Mouse (Mus musculus): ENCODE results near the gene Iqca.
A peak's percentile ranks its signal among the peaks of the same experiment; 100 is the strongest.

Gene Iqca

DNA sequence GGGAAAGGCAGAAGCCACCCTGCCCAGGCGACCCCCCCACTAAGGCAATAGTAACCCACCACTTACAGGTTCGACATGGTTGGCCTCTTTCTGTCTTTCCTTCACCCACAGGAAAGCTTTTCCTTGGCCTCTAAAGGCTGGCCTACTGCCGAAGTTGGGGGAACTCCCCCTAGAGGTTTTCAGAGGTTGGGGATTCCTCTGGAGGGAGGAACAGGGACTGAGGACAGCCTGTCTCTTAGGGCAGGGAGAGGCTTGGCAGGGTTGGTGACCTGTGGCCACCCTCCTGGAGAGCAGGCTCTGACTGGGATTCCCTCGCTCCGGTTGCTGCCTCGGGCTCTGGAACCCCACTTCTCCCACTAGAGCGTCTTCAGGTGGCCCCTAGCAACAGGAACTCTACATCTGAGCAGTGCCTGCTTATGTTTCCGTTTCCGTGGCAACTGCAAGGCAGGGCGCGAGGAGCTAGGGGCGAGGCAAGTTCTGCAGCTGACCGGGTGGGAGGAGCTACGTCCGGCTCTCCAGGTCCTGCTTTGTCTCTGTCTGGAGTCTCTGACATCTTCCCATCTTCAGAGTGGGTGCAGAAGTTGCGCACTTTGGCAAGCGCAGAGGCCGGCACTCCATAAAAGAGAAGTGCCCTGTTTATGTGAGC lies at the start of gene Iqca:
TSS of gene Iqca (minus strand) at position 303 of the 646 bp plus-strand sequence.
- DNase-seq (ENCODE audit: low spot score), result peak; percentile 73

DNA sequence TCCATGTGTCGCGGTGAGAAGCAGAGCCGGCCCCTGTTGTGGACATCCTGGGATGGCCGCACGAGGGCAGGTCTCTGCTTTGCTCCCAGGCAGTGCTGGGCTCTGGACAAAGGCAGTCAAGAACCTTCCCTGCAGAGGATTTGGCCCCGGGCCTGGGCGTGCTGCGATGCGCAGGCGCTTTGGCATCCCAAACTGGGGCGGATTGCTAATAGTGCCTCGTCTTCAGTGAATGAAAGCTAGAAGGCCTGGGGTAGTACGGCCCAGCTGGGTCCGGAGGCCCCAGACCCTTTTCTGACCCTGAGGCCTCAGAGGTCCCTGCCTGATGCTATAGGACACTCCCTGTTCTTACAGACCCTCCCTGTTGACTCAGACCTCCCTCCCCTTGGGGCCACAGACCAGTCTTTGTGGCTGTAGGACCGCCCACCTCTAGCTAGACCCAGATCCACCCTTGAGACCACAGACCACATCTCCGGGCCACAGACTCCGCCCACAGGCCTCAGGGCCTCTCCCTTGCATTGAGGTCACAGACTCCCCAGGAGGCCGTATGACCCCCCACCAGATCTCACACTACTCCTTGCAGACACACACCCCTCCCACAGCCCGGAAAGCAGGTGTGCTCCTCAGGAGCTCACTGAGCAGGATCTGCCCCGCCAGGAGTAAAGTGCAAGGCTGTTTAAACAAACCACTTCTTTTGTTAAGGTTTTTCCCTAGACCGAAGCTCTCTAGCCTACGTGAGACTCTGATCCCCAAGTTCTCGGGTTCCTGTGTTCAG lies 49.2 kb upstream of the Iqca start:
- peak; percentile 71 for DNase-seq (ENCODE audit: low spot score)

DNA sequence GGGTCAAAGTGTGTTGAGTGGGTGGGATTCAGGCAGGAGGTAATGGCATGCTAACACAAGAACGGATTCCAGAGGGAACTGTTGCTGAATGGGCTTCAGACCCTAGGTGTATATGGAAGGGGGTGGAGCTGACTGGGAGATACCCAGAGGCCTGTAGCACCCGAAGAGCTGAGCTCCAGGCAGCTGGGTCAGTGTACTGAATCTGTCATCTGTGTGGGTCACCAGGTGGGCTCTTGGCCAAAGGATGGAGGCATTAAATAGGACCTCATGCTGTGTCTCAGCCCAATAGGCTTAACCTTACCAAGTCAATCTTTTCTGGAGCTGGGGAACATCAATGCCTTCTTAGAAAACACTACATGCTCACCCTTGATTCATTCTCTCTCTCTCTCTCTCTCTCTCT lies 48.5 kb upstream of the Iqca start:
- DNase-seq (ENCODE audit: low spot score), result no peak

DNA sequence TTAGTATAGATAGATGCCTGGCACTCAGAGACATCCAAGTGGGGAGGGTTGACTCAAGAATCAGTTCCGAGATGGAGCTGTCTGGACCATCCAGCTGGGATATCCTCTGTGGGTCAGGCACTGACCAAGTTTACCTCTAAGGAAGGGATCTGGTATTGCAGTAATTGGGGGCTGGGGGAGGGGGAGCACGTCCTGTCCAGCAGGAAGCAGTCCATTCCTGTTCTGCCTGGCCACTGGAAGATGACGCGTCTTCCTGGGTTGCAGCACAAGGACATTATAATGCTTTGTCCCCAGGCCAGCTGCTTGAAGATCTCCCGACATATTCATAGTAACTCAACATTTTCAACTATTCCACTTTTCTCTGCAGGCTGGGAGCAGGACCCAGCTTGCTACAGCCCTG lies 48.0 kb upstream of the Iqca start:
- no peak for DNase-seq (ENCODE audit: low spot score)

DNA sequence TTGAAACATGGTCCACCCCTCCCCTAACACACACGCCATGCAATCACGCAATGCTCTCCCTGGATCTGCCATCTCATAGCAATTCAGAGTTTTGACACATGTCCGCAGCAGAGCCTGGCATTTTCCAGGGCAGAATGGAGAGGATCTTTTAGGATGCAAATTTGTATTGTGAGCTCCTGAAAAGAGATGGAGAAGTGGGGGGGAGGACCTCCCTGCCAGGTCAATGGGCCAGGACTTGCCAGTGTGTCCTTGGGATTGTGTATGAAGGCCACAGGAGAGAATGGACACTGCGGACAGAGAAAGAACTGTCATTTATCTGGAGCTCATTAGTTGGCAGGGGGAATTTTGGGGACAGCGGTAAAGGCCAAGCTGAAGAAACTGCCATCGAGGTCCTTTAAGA lies 35.8 kb upstream of the Iqca start:
- no peak for DNase-seq (ENCODE audit: low spot score)

DNA sequence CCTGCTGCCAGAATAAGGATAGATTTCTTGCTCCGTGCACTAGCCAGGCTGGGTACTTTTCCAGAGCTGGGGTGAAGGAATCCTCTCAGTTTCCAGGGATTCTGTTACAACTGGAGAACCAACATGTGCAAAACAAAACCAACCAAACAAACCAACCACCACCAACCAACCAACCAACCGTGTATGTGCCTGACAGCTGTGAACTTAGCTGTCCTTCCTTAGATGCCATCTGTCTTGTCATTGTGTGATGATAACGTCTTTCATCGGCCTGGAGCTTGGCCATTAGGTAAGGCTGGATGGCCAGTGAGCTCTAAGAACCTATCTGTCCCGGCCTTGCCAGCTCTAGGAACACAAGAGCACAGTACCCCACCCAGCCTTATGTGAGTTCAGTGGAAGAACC lies 33.7 kb upstream of the Iqca start:
- no peak for DNase-seq (ENCODE audit: low spot score)

DNA sequence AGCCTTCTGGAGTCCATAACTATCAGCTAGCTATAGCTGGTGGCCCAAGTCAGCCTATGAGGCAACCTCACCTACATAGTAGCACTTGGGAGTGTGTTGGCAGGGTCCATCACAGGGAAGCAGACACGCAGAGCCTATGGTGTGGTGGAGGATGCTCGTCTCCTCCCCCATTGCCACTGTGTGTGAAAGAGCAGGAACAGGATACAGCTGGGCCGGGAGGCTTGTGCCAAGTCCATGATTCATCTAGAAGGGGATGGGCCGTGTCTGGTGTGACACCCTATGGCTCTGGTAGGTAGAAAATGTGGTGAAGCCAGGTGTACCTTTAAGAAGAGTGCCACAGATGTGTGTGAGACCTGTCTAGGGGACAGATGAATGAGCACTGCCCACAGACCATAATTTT lies 33.0 kb upstream of the Iqca start:
- no peak for DNase-seq (ENCODE audit: low spot score)

DNA sequence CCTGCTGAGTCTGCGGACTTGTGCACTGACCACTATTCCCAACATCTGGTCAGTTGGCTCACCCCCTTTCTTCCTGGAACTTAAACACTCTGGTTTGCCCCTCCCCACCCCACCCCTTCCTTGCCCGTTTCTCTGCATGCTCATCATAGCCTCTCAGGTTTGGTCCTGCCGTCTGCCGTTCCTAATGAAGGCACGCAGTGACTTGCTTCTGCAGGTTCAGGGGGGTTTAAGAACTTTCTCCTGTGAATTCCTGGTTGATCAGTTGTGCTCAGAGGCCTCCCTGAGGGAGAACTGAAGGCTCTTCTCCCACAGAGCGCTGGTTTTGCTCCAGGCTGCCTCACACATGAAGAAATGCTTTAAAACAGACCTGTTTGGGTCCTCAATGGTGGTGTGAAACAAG lies 30.4 kb upstream of the Iqca start:
- no peak for DNase-seq (ENCODE audit: low spot score)

DNA sequence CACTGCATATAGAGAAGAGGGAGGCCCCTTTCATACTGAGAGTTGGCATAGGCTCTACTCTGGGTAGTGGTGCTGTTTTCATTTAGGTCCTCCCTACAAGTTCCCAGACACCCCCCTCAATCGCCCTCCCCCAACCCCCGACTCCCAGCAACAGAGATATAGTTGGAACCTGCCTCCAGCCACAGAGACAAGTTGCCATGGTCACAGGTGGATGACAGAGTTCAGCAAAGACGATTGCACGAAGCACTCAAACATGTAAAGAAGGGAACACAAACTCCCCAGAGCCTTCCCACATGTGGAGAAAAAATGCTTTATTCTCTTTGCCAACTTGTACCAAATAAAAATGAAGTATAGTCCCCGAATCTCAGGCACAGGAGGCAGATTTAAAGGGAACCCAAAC lies 29.3 kb upstream of the Iqca start:
- no peak for DNase-seq (ENCODE audit: low spot score)

DNA sequence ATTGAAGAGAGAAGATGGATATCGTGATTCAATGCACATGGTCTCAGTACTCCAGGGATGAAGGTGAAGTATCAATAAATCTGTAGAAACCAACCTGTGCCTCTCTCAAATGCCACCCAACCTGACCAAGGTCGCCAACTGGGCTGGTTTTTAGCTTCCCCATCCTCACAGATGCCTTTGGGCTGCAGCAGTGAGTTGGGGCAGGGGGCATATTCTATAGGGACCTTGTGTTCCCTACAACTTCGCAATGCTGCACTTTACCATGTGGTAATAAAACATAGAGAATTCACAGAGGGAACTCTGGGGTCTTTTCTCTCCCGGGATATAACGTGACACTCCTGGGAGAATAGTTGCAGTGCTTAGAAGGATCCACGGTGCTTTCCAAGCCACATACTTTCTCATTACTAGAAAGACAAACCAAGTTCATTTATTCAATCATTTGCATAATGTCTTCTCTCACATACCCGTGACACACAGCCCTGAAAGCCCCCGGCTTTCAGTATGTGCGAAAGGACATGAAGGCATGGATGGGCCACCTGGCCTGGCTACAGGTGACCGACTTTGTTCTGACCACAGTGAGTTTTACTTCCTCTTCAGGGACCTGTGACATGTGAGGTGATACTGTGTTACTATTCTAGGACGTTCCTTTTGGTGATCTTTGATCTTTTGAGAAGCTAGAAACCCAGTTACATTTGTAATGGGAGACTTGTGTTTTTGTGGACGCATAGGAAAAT lies 27.9 kb upstream of the Iqca start:
- no peak for DNase-seq (ENCODE audit: low spot score)

DNA sequence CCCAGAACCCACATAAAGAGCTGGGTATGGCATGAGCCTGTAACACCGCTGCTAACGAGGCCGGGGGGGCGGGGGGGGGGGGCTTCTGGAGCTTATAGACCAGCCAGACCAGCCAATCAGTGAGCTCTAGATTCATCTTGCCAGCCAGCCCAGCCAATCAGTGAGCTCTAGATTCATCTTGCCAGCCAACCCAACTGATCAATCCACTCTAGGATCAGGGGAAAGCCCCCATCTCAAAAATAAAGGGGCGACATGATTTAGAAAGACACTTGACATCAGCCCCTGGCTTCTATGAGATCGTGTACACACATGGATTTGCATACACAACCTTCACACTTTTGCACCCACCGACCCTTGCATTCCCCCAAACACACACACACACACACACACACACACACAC lies 27.3 kb upstream of the Iqca start:
- no peak for DNase-seq (ENCODE audit: low spot score)

DNA sequence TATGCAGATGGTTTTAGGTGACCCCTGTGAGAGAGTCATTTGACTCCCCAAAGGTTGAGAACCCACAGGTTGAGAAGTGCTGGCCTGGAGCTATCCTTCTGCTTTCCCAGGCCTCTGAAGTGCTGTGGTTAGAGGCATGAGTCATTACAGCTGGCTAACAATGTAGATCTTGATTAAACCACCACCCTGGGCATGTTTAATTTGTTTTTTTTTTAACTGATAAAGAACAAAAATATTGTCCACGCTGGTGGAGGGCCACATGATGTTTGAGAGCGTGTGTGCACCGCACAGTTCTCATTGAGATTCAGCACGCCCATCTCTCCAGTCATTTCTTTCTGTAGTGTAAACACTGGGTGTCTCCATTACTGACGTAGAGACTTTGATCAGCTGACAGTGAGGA lies 24.8 kb upstream of the Iqca start:
- DNase-seq (ENCODE audit: low spot score), result no peak

DNA sequence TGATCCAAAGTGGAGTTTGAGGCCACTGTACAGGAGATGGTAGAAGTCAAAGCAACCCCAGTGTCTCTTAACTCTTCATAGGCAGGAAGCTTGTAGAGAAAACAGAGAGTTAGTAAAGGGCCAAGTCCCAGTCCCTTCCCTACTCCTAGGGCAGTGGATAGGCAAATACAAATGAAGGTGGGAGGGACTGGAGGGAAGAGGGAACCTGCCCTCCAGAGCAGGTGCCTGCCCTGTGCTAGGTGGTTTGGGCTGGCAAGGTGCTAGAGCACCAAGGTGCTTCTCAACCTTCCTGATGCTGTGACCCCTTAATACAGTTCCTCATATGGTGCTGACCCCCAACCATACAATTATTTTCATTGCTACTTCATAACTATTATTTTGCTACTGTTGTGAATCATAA lies 24.4 kb upstream of the Iqca start:
- DNase-seq (ENCODE audit: low spot score), result no peak

DNA sequence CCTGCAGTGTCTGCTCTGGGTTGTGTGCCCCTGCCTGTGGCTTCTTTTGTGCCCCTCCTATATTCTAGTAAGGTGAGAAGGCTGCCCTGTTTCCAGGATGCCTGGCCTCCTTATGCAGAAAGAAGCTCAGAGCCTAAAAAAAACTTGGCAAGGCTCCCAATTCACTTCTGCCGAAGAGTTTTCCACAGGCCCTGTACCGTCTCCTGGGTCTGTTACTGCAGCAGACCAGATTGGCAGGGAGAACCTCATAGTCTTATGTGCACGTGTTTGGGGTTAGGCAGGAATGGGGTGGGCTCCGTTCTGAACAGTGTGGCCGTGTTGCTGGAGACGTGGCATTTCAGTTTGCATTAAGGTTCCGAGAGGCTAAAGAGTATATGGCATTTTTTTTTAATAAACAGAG lies 23.0 kb upstream of the Iqca start:
- no peak for DNase-seq (ENCODE audit: low spot score)

DNA sequence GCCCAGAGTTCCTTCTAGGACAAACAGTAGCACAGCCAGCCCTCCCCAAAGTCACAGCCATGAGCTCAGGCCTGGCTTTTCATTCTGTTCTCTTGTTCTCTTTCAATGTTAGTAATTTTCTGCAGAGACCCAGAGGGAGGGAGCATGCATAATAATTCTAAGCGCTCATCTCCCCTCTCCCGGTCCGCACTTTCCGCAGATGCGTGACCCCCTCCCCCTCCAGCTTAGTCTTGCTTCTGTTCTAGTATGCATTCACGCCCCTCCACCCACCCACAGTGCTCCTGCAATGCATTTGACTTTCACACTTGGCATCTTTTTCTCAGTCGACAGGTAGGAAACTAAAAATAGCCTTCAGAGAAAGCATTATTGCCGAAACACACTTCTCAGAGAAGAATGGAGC lies 21.1 kb upstream of the Iqca start:
- no peak for DNase-seq (ENCODE audit: low spot score)

DNA sequence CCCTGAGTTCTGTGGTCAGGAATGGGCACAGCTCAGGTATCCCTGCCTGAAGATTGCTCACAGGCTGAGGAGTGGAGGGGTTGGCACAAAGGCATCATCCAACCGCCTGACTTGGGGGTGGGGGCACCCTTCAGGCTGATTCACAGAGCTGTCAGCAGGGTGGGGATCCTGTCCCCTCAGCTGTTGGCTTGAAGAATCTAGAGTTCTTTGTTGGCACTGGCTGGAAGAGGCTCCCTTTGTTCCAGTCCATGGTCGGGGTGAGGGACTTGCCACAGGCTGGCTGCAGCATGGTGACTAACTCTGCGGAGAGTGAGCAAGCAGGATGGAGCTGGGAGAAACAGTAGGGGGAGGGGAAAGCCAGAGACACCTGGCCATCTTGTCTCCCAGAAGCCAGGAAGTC lies 11.1 kb upstream of the Iqca start:
- DNase-seq (ENCODE audit: low spot score), result no peak

DNA sequence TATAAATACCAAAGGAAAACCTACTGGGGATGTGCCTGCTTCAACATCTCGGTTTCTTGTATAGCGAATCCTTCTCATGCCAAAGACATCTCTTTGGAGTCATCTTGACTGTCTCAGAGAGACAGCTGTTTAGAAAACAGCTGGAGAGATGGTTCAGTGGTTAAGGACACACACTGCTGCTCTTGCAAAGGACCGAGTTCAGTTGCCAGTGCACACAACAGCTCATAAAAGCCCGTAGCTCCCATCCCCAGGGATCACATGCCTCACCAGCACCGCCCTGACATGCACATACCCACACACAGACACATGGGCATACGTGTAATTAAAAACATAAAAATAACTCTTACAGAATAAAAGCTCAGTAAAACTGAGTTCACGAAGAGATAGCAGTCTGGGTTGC lies 10.0 kb upstream of the Iqca start:
- no peak for DNase-seq (ENCODE audit: low spot score)

DNA sequence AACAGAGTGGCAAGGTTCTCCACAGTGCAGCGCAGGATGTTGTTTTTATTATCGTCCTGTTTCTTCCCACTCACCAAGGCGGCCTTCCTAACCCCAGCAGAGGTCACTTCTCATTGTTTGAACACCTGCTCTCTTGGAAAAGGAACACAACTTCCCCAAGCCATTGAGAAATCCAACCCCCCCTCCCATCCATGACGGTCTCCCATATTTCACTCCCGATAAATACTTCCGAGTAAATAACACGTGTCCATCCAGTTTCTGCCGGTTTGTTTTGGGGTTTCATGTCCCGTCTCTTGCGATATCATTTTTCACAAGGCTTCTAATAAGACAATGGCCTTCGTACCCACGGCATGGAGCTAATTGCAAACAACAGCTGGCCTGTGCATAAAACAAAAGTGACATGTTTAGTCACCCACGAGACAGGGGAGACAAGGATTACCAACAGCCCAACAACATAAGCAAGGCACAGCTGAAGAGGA lies 9.2 kb upstream of the Iqca start:
- DNase-seq (ENCODE audit: low spot score), result no peak

DNA sequence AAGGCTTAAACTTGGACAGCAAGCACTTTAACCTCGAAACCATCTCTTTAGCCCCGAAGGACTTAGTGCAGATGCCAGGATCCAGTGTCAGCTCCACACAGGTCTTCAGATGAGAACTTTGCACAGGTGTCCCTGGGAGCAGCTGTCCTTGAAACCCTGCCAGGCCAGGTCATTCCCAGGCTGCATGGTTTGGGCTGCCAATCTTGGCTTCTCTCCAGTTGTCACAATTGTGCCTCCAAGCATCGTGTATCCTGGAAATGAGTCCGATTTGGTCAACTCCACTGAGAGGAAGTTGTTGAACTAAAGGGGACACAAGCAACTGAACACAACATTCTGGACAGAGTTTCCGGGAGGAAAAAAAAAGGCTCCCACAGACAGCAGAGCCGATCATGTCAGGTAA lies 8.4 kb upstream of the Iqca start:
- no peak for DNase-seq (ENCODE audit: low spot score)

DNA sequence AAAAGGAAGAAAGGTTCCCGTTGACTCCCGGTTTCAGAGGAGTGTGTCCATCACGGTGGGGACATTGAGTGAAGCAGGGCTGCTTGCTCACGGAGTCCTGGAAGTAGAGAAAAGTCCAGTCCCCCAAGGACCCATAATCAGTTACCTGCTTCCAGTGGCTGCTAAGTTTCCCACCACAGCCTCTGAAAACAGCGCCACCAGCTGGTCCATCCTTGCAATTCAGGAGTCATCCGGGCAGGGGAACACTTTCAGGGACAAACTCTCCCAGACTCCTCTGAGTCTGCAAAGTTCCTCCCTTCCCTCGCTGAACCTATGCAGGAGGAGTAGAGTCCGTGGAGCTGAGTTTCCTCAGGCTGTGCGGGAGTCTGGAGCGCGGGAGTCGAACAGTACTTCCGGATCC lies 6.7 kb upstream of the Iqca start:
- peak; percentile 24 for DNase-seq (ENCODE audit: low spot score)

DNA sequence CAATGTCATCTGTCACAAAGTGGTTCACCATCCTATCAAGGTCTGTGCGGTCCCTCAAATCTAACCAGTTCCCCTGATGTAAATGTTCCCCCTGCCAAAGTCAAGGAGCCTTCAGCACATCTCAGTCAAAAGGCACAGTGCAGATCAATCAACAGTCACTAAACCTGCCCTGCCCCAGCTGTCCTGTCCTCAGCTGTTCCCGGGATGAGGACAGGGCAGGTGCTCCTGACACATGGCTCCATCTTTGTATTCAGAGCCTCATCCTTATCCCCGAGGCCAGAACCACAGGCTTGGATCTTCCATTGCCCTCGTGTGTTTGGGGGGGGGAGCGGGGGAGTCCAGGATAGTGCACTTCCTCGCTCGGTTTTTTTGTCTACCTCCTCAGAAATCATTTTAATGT lies 3.4 kb upstream of the Iqca start:
- DNase-seq (ENCODE audit: low spot score), result no peak

DNA sequence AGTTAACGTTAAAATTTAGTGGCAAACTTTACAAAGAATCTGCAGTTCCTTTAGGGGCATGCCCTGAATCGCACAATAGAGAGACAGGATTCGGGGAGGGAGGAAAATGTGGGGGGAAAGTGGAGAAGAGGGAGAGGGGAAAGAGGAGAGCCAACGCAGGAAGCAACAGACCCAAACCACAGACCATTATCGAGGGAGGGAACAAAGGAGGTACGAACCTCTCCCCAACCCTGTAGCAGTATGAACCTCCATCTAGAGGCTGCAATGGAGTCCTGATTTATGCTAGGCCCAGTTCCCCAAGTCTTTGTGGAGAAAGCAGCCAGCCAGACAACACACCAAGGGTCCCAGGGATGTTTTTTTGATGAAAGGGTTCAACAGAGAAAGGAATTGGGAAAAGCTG lies 586 bp upstream of the Iqca start:
- DNase-seq (ENCODE audit: low spot score), result no peak

DNA sequence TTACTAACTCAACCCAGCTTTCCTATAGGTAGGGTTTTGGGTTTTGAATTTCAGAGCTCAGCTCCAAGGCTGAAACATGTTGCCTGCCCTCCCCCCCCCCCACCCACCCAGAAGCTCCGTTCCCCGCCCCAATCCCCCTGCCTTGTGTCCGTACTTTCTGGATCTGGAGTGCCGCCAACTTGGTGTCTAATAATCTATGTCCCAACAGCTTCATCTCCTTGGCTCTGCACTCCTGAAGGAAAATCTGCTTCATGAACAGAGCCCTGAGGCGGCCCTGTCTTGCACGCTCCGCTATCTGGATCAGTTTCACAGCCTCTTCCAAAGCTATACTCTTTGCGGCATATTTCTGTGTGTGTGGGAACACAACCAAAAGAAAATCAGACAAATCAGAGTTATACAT lies 13.5 kb downstream of the Iqca start:
- DNase-seq (ENCODE audit: low spot score), result no peak
